Mouse (Mus musculus) hindbrain, embryonic 15.5 days (tissue): ENCODE measurements around the gene Gm5460. TPM values are rescaled to one million over a fixed set of nuclear protein-coding genes. Genes with fewer than 3 reads are reported as not detected.

Experiments
- ATAC-seq: fragments of 200-750 bp; cut with Nextera tagmentation; 2 replicates; pipeline ENCODE4 v1.8.0; 2017; ENCODE audit warnings: low read depth, moderate number of reproducible peaks, moderate TSS enrichment; ENCODE audit not compliant: low FRiP score
- H3K27ac ChIP-seq: fragments of 300-500 bp; sonication (generic); replicated peaks from 2 replicates; pipeline ENCODE4 v1.5.1; 2015; ENCODE audit warnings: mild to moderate bottlenecking, inconsistent platforms
- H3K27me3 ChIP-seq: fragments of 300-500 bp; sonication (generic); 2 replicates; pipeline ENCODE4 v1.6.1; 2015; ENCODE audit warnings: control low read depth, inconsistent platforms
- H3K36me3 ChIP-seq: fragments of 300-500 bp; sonication (generic); 2 replicates; pipeline ENCODE4 v1.6.1; 2015; ENCODE audit warnings: control low read depth, inconsistent platforms
- H3K4me1 ChIP-seq: fragments of 300-500 bp; sonication (generic); replicated peaks from 2 replicates; pipeline ENCODE4 v1.6.1; 2015; ENCODE audit warnings: control low read depth, inconsistent platforms
- H3K4me2 ChIP-seq: fragments of 300-500 bp; sonication (generic); 2 replicates; pipeline ENCODE4 v1.6.1; 2015; ENCODE audit warnings: moderate library complexity, mild to moderate bottlenecking, inconsistent platforms
- H3K4me3 ChIP-seq: fragments of 300-500 bp; sonication (generic); 2 replicates; pipeline ENCODE4 v1.5.1; 2015; ENCODE audit warnings: mild to moderate bottlenecking, inconsistent platforms
- H3K9ac ChIP-seq: fragments of 300-500 bp; sonication (generic); 2 replicates; pipeline ENCODE4 v1.6.1; 2015; ENCODE audit warnings: inconsistent platforms
- H3K9me3 ChIP-seq: fragments of 300-500 bp; sonication (generic); 2 replicates; pipeline ENCODE4 v1.6.1; 2016; ENCODE audit warnings: control low read depth, inconsistent platforms
- WGBS: fragments of 180-500 bp; shearing (Covaris S2); methylation state at CpG from one replicate; pipeline ENCODE4 v1.1.7; 2015; 5-methylcytosine and 5-hydroxymethylcytosine counted together
- polyA plus RNA-seq: library from polyadenylated mRNA; unstranded; fragments of >200 nt; fragmentation: Nextera tagmentation; extraction: Ambion mirVana; gene quantifications from 2 replicates; pipeline ENCODE4 v1.2.1, GENCODE M21; 2015

Gene Gm5460
- polyA plus RNA-seq, 1 experiment from 2014 or later, result not detected

DNA sequence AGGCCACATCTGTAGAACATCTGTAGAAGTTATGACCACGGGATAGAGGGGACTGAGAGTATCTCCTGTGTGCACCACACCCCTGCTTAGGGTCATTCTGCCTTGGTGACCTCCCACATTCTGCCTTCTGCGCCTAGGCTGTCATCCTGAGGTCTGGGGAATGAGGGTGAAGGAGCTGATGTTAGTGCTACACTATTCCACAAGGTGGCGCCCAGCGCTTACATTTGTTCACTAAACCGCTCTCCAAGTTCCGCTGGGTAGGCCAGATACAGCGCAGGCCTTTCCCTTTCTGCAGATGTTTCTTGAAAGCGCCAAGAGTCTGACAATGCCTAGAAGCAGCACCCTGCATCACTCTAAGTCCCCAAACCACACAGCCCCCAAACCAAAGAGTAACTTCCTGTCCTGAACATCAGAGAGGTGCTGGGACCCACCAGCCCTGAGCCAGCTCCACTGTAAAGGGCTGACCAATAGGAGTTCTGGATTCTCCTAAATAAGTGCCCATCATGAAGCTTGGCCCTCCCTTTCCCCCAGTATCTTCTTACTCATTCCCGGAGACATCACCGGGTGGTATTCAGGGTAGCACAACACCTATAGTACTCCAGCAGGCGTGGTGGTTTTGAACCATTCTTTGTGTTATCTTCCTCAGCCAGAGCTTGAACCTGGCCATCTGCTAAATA is 63.9 kb downstream of the Gm5460 start:
- H3K4me3 ChIP-seq, result no peak overlapping the region
- H3K36me3 ChIP-seq, result no peaks in the 10 kb centered on the region
- 0 out of 2 replicates have a peak, but pooled peaks cover 1% of the 10 kb centered on the region for H3K27me3 ChIP-seq
- H3K4me2 ChIP-seq, result no peak overlapping the region
- no peaks in the 10 kb centered on the region for H3K9me3 ChIP-seq
- H3K4me1 ChIP-seq, result no peaks in the 10 kb centered on the region
- peak; percentile 82 for ATAC-seq
- no peak overlapping the region for H3K27ac ChIP-seq
- H3K9ac ChIP-seq, result no peak overlapping the region
- 9% methylated on average over 11 of the region's 11 CpGs for WGBS

DNA sequence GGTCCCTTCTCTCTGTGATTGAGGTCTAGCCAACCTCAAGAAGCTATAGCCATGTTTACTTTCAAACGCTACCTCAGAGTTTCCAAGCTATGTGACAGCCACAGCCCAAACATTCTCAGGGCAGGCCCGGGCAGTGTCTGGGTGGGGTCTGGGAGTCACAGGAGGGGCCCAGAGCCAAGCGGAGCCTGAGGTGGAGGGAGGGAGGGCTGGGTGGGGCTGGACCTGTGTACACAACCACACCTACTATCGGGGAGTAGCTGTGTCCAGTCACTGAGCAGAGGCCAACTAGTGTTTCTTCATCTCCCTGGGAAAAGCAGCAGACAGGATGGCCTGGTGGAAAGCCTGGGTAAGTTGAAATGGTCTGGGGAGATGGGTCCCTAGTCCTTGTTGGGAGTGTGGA is 69.2 kb downstream of the Gm5460 start, which contains the start of gene Anxa8:
Gene Anxa8, plus strand, starts transcription at position 251 of the 400 bp plus-strand sequence.
- 71% methylated on average over 4 of the region's 4 CpGs for WGBS
- no peak within 1 kb of the TSS for H3K4me3 ChIP-seq
- H3K4me2 ChIP-seq, result no peak within 1 kb of the TSS
- H3K9me3 ChIP-seq, result no peaks in the 10 kb centered on the region
- no peaks in the 10 kb centered on the region for H3K4me1 ChIP-seq
- ATAC-seq, result no peak
- H3K27ac ChIP-seq, result no peak within 1 kb of the TSS
- no peak within 1 kb of the TSS for H3K9ac ChIP-seq
- H3K27me3 ChIP-seq, result 0 out of 2 replicates have a peak, but pooled peaks cover 3% of the 10 kb centered on the region
- H3K36me3 ChIP-seq, result no peaks in the 10 kb centered on the region

DNA sequence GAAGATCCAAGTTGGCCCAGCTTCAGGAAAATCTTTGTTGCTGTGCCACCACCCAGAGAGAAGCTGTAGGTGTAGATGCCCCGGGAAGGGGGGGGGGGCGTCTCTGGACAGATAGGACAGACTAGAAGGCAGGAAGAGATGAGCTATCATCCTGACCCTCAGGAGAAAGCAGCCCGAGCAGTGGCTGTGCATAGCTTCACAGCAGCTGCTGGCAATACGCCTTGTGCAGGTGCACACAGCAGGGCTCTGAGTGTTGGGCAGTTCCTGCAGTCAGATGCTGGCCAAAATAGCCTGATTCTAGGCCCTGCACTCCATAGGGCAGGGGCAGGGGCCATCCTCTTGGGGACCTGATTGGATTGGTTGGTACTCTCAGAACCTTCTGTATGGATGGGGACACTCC is 70.2 kb downstream of the Gm5460 start:
- no peak overlapping the region for H3K4me2 ChIP-seq
- WGBS, result 72% methylated on average over 4 of the region's 4 CpGs
- H3K4me1 ChIP-seq, result no peaks in the 10 kb centered on the region
- H3K9me3 ChIP-seq, result no peaks in the 10 kb centered on the region
- no peak overlapping the region for H3K27ac ChIP-seq
- no peak overlapping the region for H3K9ac ChIP-seq
- H3K4me3 ChIP-seq, result no peak overlapping the region
- 0 out of 2 replicates have a peak, but pooled peaks cover 3% of the 10 kb centered on the region for H3K27me3 ChIP-seq
- no peak for ATAC-seq
- no peaks in the 10 kb centered on the region for H3K36me3 ChIP-seq

DNA sequence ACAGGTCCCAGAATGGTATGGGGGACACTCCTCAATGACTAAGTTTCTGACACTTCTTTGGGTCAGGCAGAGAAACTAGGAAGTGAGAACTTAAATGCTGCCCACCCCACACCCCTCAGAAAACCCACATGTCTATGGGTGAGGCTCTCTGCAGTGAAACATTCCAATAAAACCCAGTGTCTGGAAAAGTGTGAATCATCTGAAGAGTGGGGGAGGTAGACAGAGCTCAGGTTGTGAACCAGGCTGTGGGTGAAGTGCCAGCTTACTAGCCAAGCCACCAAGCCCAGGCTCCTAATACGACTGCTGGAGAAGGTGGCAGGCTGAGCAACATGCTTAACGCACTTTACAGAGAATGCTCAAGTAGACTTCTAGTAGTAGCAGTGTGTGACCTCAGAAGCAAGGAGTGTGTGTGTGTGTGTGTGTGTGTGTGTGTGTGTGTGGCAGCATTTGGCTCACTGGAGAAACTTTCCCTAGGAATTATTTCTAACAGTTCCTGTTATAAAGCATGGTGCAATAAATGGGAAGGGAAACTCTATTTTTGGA is 71.4 kb downstream of the Gm5460 start:
- 89% methylated on average over 2 of the region's 2 CpGs for WGBS

DNA sequence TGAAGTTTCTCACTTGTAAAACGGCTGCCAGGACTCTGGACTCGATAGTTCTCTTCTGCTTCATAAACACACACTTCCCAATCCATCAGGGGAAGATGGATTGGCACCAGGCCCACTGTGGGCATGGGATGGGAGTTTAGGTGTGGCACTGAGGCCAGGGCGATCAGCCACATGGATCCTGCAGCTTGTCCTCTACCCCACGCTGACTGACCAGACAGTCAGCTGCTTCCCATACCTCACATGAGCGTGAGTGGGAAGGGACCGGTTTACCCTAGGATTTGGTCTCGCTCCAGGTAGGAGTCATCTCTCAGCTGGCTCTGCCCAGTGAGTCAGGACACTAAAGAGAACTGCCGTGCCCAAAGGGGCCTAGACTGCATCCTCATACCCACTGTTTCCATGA is 73.2 kb downstream of the Gm5460 start:
- no peaks in the 10 kb centered on the region for H3K36me3 ChIP-seq
- ATAC-seq, result no peak
- 89% methylated on average over 8 of the region's 8 CpGs for WGBS
- H3K27me3 ChIP-seq, result 0 out of 2 replicates have a peak, but pooled peaks cover 3% of the 10 kb centered on the region
- no peak overlapping the region for H3K4me3 ChIP-seq
- H3K4me2 ChIP-seq, result no peak overlapping the region
- H3K4me1 ChIP-seq, result no peaks in the 10 kb centered on the region
- H3K27ac ChIP-seq, result no peak overlapping the region
- H3K9ac ChIP-seq, result no peak overlapping the region
- no peaks in the 10 kb centered on the region for H3K9me3 ChIP-seq

More for the DNA sequence above, 71.4 kb downstream of the Gm5460 start:
- Histone ChIP-seq H3K27ac (no peak overlapping the region), H3K36me3 (no peaks in the 10 kb centered on the region), H3K4me2 (no peak overlapping the region), H3K9me3 (no peaks in the 10 kb centered on the region), H3K9ac (no peak overlapping the region), H3K4me3 (no peak overlapping the region), H3K4me1 (no peaks in the 10 kb centered on the region), H3K27me3 (0 out of 2 replicates have a peak, but pooled peaks cover 3% of the 10 kb centered on the region)
- ATAC-seq, result no peak

DNA sequence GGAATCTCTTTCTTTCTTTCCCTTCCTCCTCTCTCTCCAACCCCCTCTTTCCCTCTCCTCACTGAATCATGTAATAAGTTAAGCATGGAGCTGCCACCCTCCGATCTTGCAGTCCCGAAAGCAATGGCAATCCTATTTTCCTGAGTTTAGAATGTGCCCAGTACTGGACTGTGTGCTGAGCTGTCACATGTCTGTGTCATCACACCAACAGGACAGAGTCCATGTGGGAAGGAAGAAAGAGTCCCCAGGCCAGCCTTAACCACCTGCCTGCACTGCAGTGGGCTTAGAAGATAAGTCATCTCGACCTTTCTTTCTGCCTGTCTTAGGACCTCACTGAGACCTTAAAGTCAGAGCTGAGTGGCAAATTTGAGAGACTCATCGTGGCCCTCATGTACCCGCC is 74.9 kb downstream of the Gm5460 start:
- Histone ChIP-seq H3K27ac (no peak overlapping the region), H3K4me1 (no peaks in the 10 kb centered on the region), H3K4me3 (no peak overlapping the region), H3K9me3 (no peaks in the 10 kb centered on the region), H3K9ac (no peak overlapping the region), H3K4me2 (no peak overlapping the region), H3K36me3 (no peaks in the 10 kb centered on the region), H3K27me3 (no peaks in the 10 kb centered on the region)
- WGBS, result 92% methylated on average over 5 of the region's 5 CpGs
- no peak for ATAC-seq

DNA sequence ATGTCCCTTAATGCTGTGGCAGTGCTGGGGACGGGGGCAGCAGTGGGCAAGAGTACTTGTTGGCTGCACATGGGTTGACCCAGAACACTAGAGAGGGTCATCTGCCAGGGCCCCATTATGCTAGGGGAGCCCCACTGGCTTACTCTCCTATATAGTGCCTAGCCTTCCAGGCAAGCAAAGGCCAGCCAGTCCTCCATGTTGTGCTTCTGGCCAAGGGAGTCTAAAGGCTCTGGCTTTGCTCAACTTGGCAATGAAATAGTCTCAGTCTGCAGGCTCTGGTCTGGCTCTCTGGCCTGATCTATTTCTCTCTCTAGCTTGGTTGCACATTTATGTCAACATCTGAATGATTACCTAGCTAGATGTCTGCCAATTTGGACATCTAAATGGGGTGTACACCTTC is 76.3 kb downstream of the Gm5460 start:
- no peak overlapping the region for H3K4me2 ChIP-seq
- H3K4me3 ChIP-seq, result no peak overlapping the region
- H3K36me3 ChIP-seq, result no peaks in the 10 kb centered on the region
- WGBS, result 95% methylated on average over 1 of the region's 1 CpGs
- ATAC-seq, result no peak
- no peak overlapping the region for H3K9ac ChIP-seq
- no peaks in the 10 kb centered on the region for H3K4me1 ChIP-seq
- no peaks in the 10 kb centered on the region for H3K27me3 ChIP-seq
- no peaks in the 10 kb centered on the region for H3K9me3 ChIP-seq
- H3K27ac ChIP-seq, result no peak overlapping the region

DNA sequence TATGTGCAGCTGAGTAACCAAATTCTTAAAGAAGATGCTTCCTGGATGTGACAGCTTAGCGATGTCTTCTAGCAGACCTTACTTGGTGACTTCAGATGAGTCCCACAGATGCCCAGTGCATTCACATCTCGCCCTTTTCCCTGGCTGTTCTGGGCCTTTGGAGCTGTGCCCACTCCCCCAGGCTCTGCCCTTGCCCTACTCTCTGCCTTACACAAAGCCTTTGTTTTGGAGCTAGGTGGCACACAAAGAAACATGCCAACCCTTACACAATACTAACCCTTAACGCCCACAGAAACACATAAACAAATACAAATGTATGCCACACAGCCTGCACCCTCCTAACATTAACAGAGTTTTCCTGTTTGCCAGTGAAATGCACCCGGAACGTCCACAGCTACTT is 79.6 kb downstream of the Gm5460 start:
- no peaks in the 10 kb centered on the region for H3K27me3 ChIP-seq
- H3K27ac ChIP-seq, result no peak overlapping the region
- H3K9ac ChIP-seq, result no peak overlapping the region
- no peaks in the 10 kb centered on the region for H3K36me3 ChIP-seq
- H3K9me3 ChIP-seq, result no peaks in the 10 kb centered on the region
- no peaks in the 10 kb centered on the region for H3K4me1 ChIP-seq
- no peak for ATAC-seq
- H3K4me3 ChIP-seq, result no peak overlapping the region
- 69% methylated on average over 5 of the region's 5 CpGs for WGBS
- H3K4me2 ChIP-seq, result no peak overlapping the region

Other genes with a start within 250 kb of the Gm5460 start
- 10.0 and 16.1 TPM in 2 replicates for gene Gdf10, start 93.2 kb upstream of the Gm5460 start, polyA plus RNA-seq
- 0.06 TPM in 1 of 2 replicates, not detected in the other for gene Gdf2, start 75.7 kb upstream of the Gm5460 start, polyA plus RNA-seq
- 0.05 and 0.06 TPM in 2 replicates for gene Rbp3, start 62.8 kb upstream of the Gm5460 start, polyA plus RNA-seq
- 1.2 and 1.5 TPM in 2 replicates for gene Zfp488, start 38.0 kb upstream of the Gm5460 start, polyA plus RNA-seq
- not detected in 2 replicates for gene Gm30083, start 1.6 kb upstream of the Gm5460 start, polyA plus RNA-seq
- not detected in 2 replicates for gene Antxrl, start 35.9 kb downstream of the Gm5460 start, polyA plus RNA-seq
- gene Anxa8, start 69.2 kb downstream of the Gm5460 start, polyA plus RNA-seq, result 0.16 TPM in 1 of 2 replicates, not detected in the other
- gene A630023A22Rik, start 86.0 kb downstream of the Gm5460 start, polyA plus RNA-seq, result not detected in 2 replicates
- 0.13 and 0.22 TPM in 2 replicates for gene Npy4r, start 135.7 kb downstream of the Gm5460 start, polyA plus RNA-seq
- 6.1 and 6.2 TPM in 2 replicates for gene Gprin2, start 184.9 kb downstream of the Gm5460 start, polyA plus RNA-seq
- gene Syt15, start 202.8 kb downstream of the Gm5460 start, polyA plus RNA-seq, result 0.83 and 1.0 TPM in 2 replicates